Mouse (Mus musculus) neural tube, embryonic 15.5 days (tissue): ENCODE measurements around the gene Rps19bp1. TPM values are rescaled to one million over a fixed set of nuclear protein-coding genes. Genes with fewer than 3 reads are reported as not detected.

ENCODE experiments used
- ATAC-seq: fragments of 200-750 bp; cut with Nextera tagmentation; 2 replicates; pipeline ENCODE4 v1.8.0; 2017; ENCODE audit warnings: mild to moderate bottlenecking, moderate TSS enrichment, moderate library complexity; ENCODE audit not compliant: low FRiP score
- H3K27ac ChIP-seq: fragments of 300-500 bp; sonication (generic); replicated peaks from 2 replicates; pipeline ENCODE4 v1.5.1; 2015; ENCODE audit warnings: mild to moderate bottlenecking, inconsistent platforms
- H3K27me3 ChIP-seq: fragments of 300-500 bp; sonication (generic); replicated peaks from 2 replicates; pipeline ENCODE4 v1.6.1; 2015; ENCODE audit warnings: inconsistent platforms
- H3K36me3 ChIP-seq: fragments of 300-500 bp; sonication (generic); 2 replicates; pipeline ENCODE4 v1.6.1; 2015; ENCODE audit warnings: inconsistent platforms
- H3K4me1 ChIP-seq: fragments of 300-500 bp; sonication (generic); 2 replicates; pipeline ENCODE4 v1.6.1; 2015; ENCODE audit warnings: inconsistent platforms
- H3K4me2 ChIP-seq: fragments of 300-500 bp; sonication (generic); 2 replicates; pipeline ENCODE4 v1.6.1; 2015; ENCODE audit warnings: inconsistent platforms, mild to moderate bottlenecking, moderate library complexity
- H3K4me3 ChIP-seq: fragments of 300-500 bp; sonication (generic); replicated peaks from 2 replicates; pipeline ENCODE4 v1.5.1; 2015; ENCODE audit warnings: mild to moderate bottlenecking, inconsistent platforms
- H3K9ac ChIP-seq: fragments of 300-500 bp; sonication (generic); replicated peaks from 2 replicates; pipeline ENCODE4 v1.6.1; 2015; ENCODE audit warnings: mild to moderate bottlenecking, inconsistent platforms
- H3K9me3 ChIP-seq: fragments of 300-500 bp; sonication (generic); replicated peaks from 2 replicates; pipeline ENCODE4 v1.6.1; 2016; ENCODE audit warnings: inconsistent platforms
- WGBS: fragments of 180-500 bp; shearing (Covaris S2); methylation state at CpG from one replicate; pipeline ENCODE4 v1.1.7; 2015; ENCODE audit warnings: mixed read lengths; 5-methylcytosine and 5-hydroxymethylcytosine counted together
- polyA plus RNA-seq: library from polyadenylated mRNA; unstranded; fragments of >200 nt; fragmentation: Nextera tagmentation; extraction: Ambion mirVana; gene quantifications from 2 replicates; pipeline ENCODE4 v1.2.1, GENCODE M21; 2015

The Rps19bp1 gene
- polyA plus RNA-seq, 1 experiment from 2014 or later: 83.9 TPM

GRCm38 (mm10) chr15:80277625-80278024 is 13.5 kb upstream of the Rps19bp1 start:
- peaks cover 15% of the 10 kb centered on the region for H3K4me1 ChIP-seq
- H3K4me2 ChIP-seq: no peak overlapping the region
- WGBS: 4% methylated on average over 6 of the region's 6 CpGs
- H3K4me3 ChIP-seq: no peak overlapping the region
- no peaks in the 10 kb centered on the region for H3K36me3 ChIP-seq
- H3K9ac ChIP-seq: no peak overlapping the region
- H3K27me3 ChIP-seq: 0 out of 2 replicates have a peak, but pooled peaks cover 5% of the 10 kb centered on the region
- H3K27ac ChIP-seq: no peak overlapping the region
- no peaks in the 10 kb centered on the region for H3K9me3 ChIP-seq
- no peak for ATAC-seq

GRCm38 (mm10) chr15:80277107-80277506 is 13.0 kb upstream of the Rps19bp1 start:
- H3K9ac ChIP-seq: no peak overlapping the region
- WGBS: 46% methylated on average over 9 of the region's 9 CpGs
- H3K36me3 ChIP-seq: no peaks in the 10 kb centered on the region
- H3K4me3 ChIP-seq: no peak overlapping the region
- peaks cover 17% of the 10 kb centered on the region for H3K4me1 ChIP-seq
- H3K27ac ChIP-seq: no peak overlapping the region
- H3K9me3 ChIP-seq: no peaks in the 10 kb centered on the region
- H3K4me2 ChIP-seq: no peak overlapping the region
- ATAC-seq: no peak
- H3K27me3 ChIP-seq: no peaks in the 10 kb centered on the region

GRCm38 (mm10) chr15:80271858-80272396 is 7.8 kb upstream of the Rps19bp1 start:
- Histone ChIP-seq H3K4me1 (peaks cover 17% of the 10 kb centered on the region; the same call in 1 of the 2 replicates), H3K36me3 (no peaks in the 10 kb centered on the region), H3K4me3 (no peak overlapping the region), H3K27ac (no peak overlapping the region), H3K9me3 (no peaks in the 10 kb centered on the region), H3K9ac (no peak overlapping the region), H3K4me2 (no peak overlapping the region), H3K27me3 (no peaks in the 10 kb centered on the region)
- WGBS: 56% methylated on average over 3 of the region's 3 CpGs
- no peak for ATAC-seq

GRCm38 (mm10) chr15:80266281-80266680 is 2.2 kb upstream of the Rps19bp1 start:
- Histone ChIP-seq H3K9ac (no peak overlapping the region), H3K4me1 (peaks cover 24% of the 10 kb centered on the region), H3K36me3 (no peaks in the 10 kb centered on the region), H3K4me2 (no peak overlapping the region), H3K4me3 (no peak overlapping the region), H3K9me3 (no peaks in the 10 kb centered on the region), H3K27me3 (no peaks in the 10 kb centered on the region), H3K27ac (no peak overlapping the region)
- 0% methylated on average over 2 of the region's 2 CpGs for WGBS
- peak; percentile 48; the same call in 1 of the 2 replicates for ATAC-seq

GRCm38 (mm10) chr15:80261100-80261499 is 3.0 kb downstream of the Rps19bp1 start:
- Histone ChIP-seq H3K27ac (no peak overlapping the region), H3K36me3 (peaks cover 34% of the 10 kb centered on the region), H3K4me2 (no peak overlapping the region), H3K4me1 (peaks cover 62% of the 10 kb centered on the region), H3K4me3 (no peak overlapping the region), H3K27me3 (no peaks in the 10 kb centered on the region), H3K9ac (no peak overlapping the region), H3K9me3 (no peaks in the 10 kb centered on the region)
- ATAC-seq: no peak
- 85% methylated on average over 7 of the region's 7 CpGs for WGBS

- ATAC-seq: no peak
- Histone ChIP-seq H3K9me3 (no peaks in the 10 kb centered on the region), H3K4me3 (no peak overlapping the region), H3K4me2 (no peak overlapping the region), H3K9ac (no peak overlapping the region), H3K27ac (0 out of 2 replicates have a peak overlapping the region, but pooled peaks have one; percentile 33), H3K4me1 (peaks cover 62% of the 10 kb centered on the region), H3K27me3 (no peaks in the 10 kb centered on the region), H3K36me3 (peaks cover 34% of the 10 kb centered on the region)
- 15% methylated on average over 3 of the region's 3 CpGs for WGBS
Measured at GRCm38 (mm10) chr15:80260677-80261076, 3.4 kb downstream of the Rps19bp1 start.

GRCm38 (mm10) chr15:80259406-80260045 is 4.6 kb downstream of the Rps19bp1 start:
- Histone ChIP-seq H3K27ac (0 out of 2 replicates have a peak overlapping the region, but pooled peaks have one; percentile 18), H3K4me3 (no peak overlapping the region), H3K4me2 (no peak overlapping the region), H3K9ac (no peak overlapping the region), H3K4me1 (peaks cover 61% of the 10 kb centered on the region), H3K27me3 (no peaks in the 10 kb centered on the region), H3K9me3 (no peaks in the 10 kb centered on the region), H3K36me3 (peaks cover 34% of the 10 kb centered on the region)
- no peak for ATAC-seq
- 73% methylated on average over 8 of the region's 8 CpGs for WGBS

GRCm38 (mm10) chr15:80258240-80259170 is 5.6 kb downstream of the Rps19bp1 start:
- Histone ChIP-seq H3K27ac (peak overlapping the region; percentile 18; the same call in 1 of the 2 replicates), H3K4me1 (peaks cover 65% of the 10 kb centered on the region), H3K4me3 (no peak overlapping the region), H3K4me2 (0 out of 2 replicates have a peak overlapping the region, but pooled peaks have one; percentile 97), H3K9me3 (no peaks in the 10 kb centered on the region), H3K27me3 (no peaks in the 10 kb centered on the region), H3K36me3 (peaks cover 34% of the 10 kb centered on the region), H3K9ac (no peak overlapping the region)
- no peak for ATAC-seq
- 66% methylated on average over 11 of the region's 11 CpGs for WGBS

GRCm38 (mm10) chr15:80257602-80258239 is 6.4 kb downstream of the Rps19bp1 start:
- no peak overlapping the region; the same call in 1 of the 2 replicates for H3K27ac ChIP-seq
- peaks cover 58% of the 10 kb centered on the region for H3K4me1 ChIP-seq
- no peak for ATAC-seq
- 27% methylated on average over 4 of the region's 4 CpGs for WGBS
- H3K4me3 ChIP-seq: no peak overlapping the region
- peak overlapping the region; percentile 97 for H3K4me2 ChIP-seq
- H3K9ac ChIP-seq: peak overlapping the region; percentile 100; the same call in 1 of the 2 replicates
- no peaks in the 10 kb centered on the region for H3K27me3 ChIP-seq
- no peaks in the 10 kb centered on the region for H3K9me3 ChIP-seq
- H3K36me3 ChIP-seq: peaks cover 35% of the 10 kb centered on the region

GRCm38 (mm10) chr15:80256656-80257601 is 7.2 kb downstream of the Rps19bp1 start:
- no peaks in the 10 kb centered on the region for H3K27me3 ChIP-seq
- peak overlapping the region; percentile 100 for H3K27ac ChIP-seq
- WGBS: 64% methylated on average over 12 of the region's 12 CpGs
- H3K4me2 ChIP-seq: peak overlapping the region; percentile 97
- peaks cover 36% of the 10 kb centered on the region for H3K36me3 ChIP-seq
- peak overlapping the region; percentile 100 for H3K4me3 ChIP-seq
- peaks cover 50% of the 10 kb centered on the region for H3K4me1 ChIP-seq
- ATAC-seq: no peak
- H3K9ac ChIP-seq: peak overlapping the region; percentile 100
- H3K9me3 ChIP-seq: no peaks in the 10 kb centered on the region
